Mouse (Mus musculus) NIH3T3 (cell line): ENCODE data around the gene Creld1.

Source experiments
- DNase-seq: peaks from one replicate; pipeline ENCODE4 v3.0.0-alpha.2; 2012; ENCODE audit warnings: low read depth

Gene Creld1

GRCm38 (mm10) chr6:113483100-113483615 lies at the start of gene Creld1:
Gene Creld1, plus strand, starts transcription at chr6:113483297.
- DNase-seq = no peak

GRCm38 (mm10) chr6:113433661-113434060 lies 49.4 kb upstream of the Creld1 start:
- no peak for DNase-seq

GRCm38 (mm10) chr6:113434691-113435090 lies 48.4 kb upstream of the Creld1 start:
- no peak for DNase-seq

- DNase-seq = no peak
These were observed 47.4 kb upstream of the Creld1 start, which contains the start of gene Cidec for GRCm38 (mm10) chr6:113435664-113436205. Gene Cidec, minus strand, starts transcription at chr6:113435760.

GRCm38 (mm10) chr6:113437135-113437534 lies 46.0 kb upstream of the Creld1 start:
- no peak for DNase-seq

- peak; percentile 68 for DNase-seq
These were observed 44.2 kb upstream of the Creld1 start for GRCm38 (mm10) chr6:113438721-113439430.

GRCm38 (mm10) chr6:113440686-113441085 lies 42.4 kb upstream of the Creld1 start:
- DNase-seq = no peak

- peak; percentile 93 for DNase-seq
These were observed 41.9 kb upstream of the Creld1 start for GRCm38 (mm10) chr6:113441147-113441680.

- DNase-seq = no peak
These were observed 41.0 kb upstream of the Creld1 start for GRCm38 (mm10) chr6:113442087-113442441.

GRCm38 (mm10) chr6:113442442-113443090 lies 40.5 kb upstream of the Creld1 start, which contains the start of gene Jagn1:
Gene Jagn1, plus strand, starts transcription at chr6:113442569.
- DNase-seq = peak; percentile 97

- peak; percentile 57 for DNase-seq
These were observed 40.0 kb upstream of the Creld1 start for GRCm38 (mm10) chr6:113443091-113443490.

GRCm38 (mm10) chr6:113444207-113444965 lies 38.7 kb upstream of the Creld1 start:
- no peak for DNase-seq

GRCm38 (mm10) chr6:113447639-113448038 lies 35.5 kb upstream of the Creld1 start:
- DNase-seq = no peak

- DNase-seq = peak; percentile 80
These were observed 31.3 kb upstream of the Creld1 start for GRCm38 (mm10) chr6:113451839-113452238.

GRCm38 (mm10) chr6:113455007-113455406 lies 28.1 kb upstream of the Creld1 start:
- no peak for DNase-seq

GRCm38 (mm10) chr6:113457952-113458534 lies 25.1 kb upstream of the Creld1 start, which contains the start of gene Il17re:
Gene Il17re, plus strand, starts transcription at chr6:113458484.
- no peak for DNase-seq

- no peak for DNase-seq
These were observed 24.5 kb upstream of the Creld1 start for GRCm38 (mm10) chr6:113458635-113459034.

GRCm38 (mm10) chr6:113464040-113464439 lies 19.1 kb upstream of the Creld1 start:
- DNase-seq = no peak

- DNase-seq = peak; percentile 70
These were observed 17.5 kb upstream of the Creld1 start for GRCm38 (mm10) chr6:113465602-113466001.

GRCm38 (mm10) chr6:113468512-113468911 lies 14.6 kb upstream of the Creld1 start:
- DNase-seq = no peak

GRCm38 (mm10) chr6:113469021-113469420 lies 14.1 kb upstream of the Creld1 start:
- DNase-seq = peak; percentile 86
